Mouse (Mus musculus) heart, postnatal 0 days (tissue): ENCODE results near the gene Smyd3. TPM values are rescaled to one million over a fixed set of nuclear protein-coding genes. Genes with fewer than 3 reads are reported as not detected.

Experiments used
- ATAC-seq: fragments of 200-750 bp; cut with Nextera tagmentation; 2 replicates; pipeline ENCODE4 v1.8.0; 2017; ENCODE audit warnings: low read depth, moderate number of reproducible peaks, moderate library complexity; ENCODE audit not compliant: insufficient read depth
- DNase-seq: peaks from one replicate; pipeline ENCODE4 v3.0.0-alpha.2; 2016; ENCODE audit warnings: low spot score
- H3K27ac ChIP-seq: fragments of 300-500 bp; sonication (generic); 2 replicates; pipeline ENCODE4 v1.5.1; 2014; ENCODE audit warnings: low read depth, mild to moderate bottlenecking
- H3K27me3 ChIP-seq: fragments of 300-500 bp; sonication (generic); 2 replicates; pipeline ENCODE4 v1.6.1; 2014; ENCODE audit warnings: low read length, mixed read lengths; ENCODE audit not compliant: control insufficient read depth, insufficient read depth
- H3K36me3 ChIP-seq: fragments of 300-500 bp; sonication (generic); replicated peaks from 2 replicates; pipeline ENCODE4 v1.6.1; 2014; ENCODE audit warnings: low read length, mixed read lengths; ENCODE audit not compliant: control insufficient read depth, insufficient read depth
- H3K4me1 ChIP-seq: fragments of 300-500 bp; sonication (generic); 2 replicates; pipeline ENCODE4 v1.6.1; 2014; ENCODE audit warnings: antibody characterized with exemption; ENCODE audit not compliant: control insufficient read depth, insufficient read depth
- H3K4me2 ChIP-seq: fragments of 300-500 bp; sonication (generic); 2 replicates; pipeline ENCODE4 v1.6.1; 2014; ENCODE audit warnings: low read depth, mild to moderate bottlenecking, low read length, moderate library complexity
- H3K4me3 ChIP-seq: fragments of 300-500 bp; sonication (generic); 2 replicates; pipeline ENCODE4 v1.5.1; 2014; ENCODE audit warnings: low read depth, low read length
- H3K9ac ChIP-seq: fragments of 300-500 bp; sonication (generic); replicated peaks from 2 replicates; pipeline ENCODE4 v1.6.1; 2014; ENCODE audit warnings: low read depth, low read length, mixed read lengths
- H3K9me3 ChIP-seq: fragments of 300-500 bp; sonication (generic); replicated peaks from 2 replicates; pipeline ENCODE4 v1.6.1; 2016; ENCODE audit warnings: low read length; ENCODE audit not compliant: control insufficient read depth
- CTCF ChIP-seq: IDR thresholded peaks from 2 replicates; pipeline ENCODE4 v1.5.1; 2016; ENCODE audit warnings: antibody characterized with exemption, control low read depth, low read depth
- EP300 ChIP-seq: IDR thresholded peaks from 2 replicates; pipeline ENCODE4 v1.6.1; 2016; ENCODE audit warnings: antibody characterized with exemption, low read depth
- WGBS: fragments of 180-500 bp; shearing (Covaris S2); extraction: QIAGEN DNeasy Blood & Tissue Kit; methylation state at CpG from one replicate; pipeline ENCODE4 v1.1.7; 2014; 5-methylcytosine and 5-hydroxymethylcytosine counted together
- polyA plus RNA-seq: library from polyadenylated mRNA; unstranded; fragments of >200 nt; fragmentation: Nextera tagmentation; extraction: Ambion mirVana; gene quantifications from 2 replicates; pipeline ENCODE4 v1.2.1, GENCODE M21; 2015
- total RNA-seq: library from RNA; depleted of rRNA; stranded (reverse); fragments of >200 nt; gene quantifications from 2 replicates; pipeline ENCODE4 v1.2.3, GENCODE M21; 2014; ENCODE audit warnings: low replicate concordance

Smyd3 gene
- total and polyA plus RNA-seq, 2 experiments from 2014 or later = 7.0 to 11.6 TPM

DNA sequence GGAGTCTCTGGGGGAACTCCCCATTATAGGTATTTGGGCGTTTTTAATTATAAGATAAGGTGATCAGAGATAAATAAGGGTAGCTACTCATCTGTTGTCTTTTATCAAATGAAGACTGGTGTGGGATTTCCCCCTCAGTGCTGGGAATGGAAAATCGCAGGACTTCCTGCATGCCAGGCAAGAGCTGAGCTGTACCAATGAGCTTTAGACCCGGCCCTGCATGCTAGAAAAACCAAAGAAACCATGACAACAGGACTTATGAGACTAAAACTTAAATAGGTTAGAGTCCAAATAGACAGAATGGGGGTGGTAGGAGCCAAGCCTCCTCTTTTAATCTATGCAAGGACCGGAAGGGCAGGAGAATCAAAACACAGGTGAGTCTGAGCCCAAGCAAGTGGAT, 492.7 kb downstream of the Smyd3 start:
- 68% methylated on average over 4 of the region's 4 CpGs for WGBS
- Histone ChIP-seq H3K36me3 (no peaks in the 10 kb centered on the region), H3K4me3 (no peak overlapping the region), H3K27me3 (no peaks in the 10 kb centered on the region), H3K27ac (no peak overlapping the region), H3K9ac (no peak overlapping the region), H3K4me1 (peaks cover 13% of the 10 kb centered on the region; the same call in 1 of the 2 replicates), H3K9me3 (no peaks in the 10 kb centered on the region), H3K4me2 (no peak overlapping the region)
- no peak for ATAC-seq
- DNase-seq = no peak
- TF ChIP-seq CTCF = no peak
- no peak for TF ChIP-seq EP300

GRCm38 (mm10) chr1:179023486-179023885, 494.4 kb downstream of the Smyd3 start:
- DNase-seq (no peak), ATAC-seq (no peak)
- Histone ChIP-seq H3K27me3 (no peaks in the 10 kb centered on the region), H3K9ac (no peak overlapping the region), H3K4me3 (no peak overlapping the region), H3K4me1 (peaks cover 13% of the 10 kb centered on the region; the same call in 1 of the 2 replicates), H3K27ac (no peak overlapping the region), H3K4me2 (no peak overlapping the region), H3K36me3 (no peaks in the 10 kb centered on the region), H3K9me3 (no peaks in the 10 kb centered on the region)
- TF ChIP-seq CTCF = no peak
- TF ChIP-seq EP300 = no peak
- WGBS = 90% methylated on average over 7 of the region's 7 CpGs

DNA sequence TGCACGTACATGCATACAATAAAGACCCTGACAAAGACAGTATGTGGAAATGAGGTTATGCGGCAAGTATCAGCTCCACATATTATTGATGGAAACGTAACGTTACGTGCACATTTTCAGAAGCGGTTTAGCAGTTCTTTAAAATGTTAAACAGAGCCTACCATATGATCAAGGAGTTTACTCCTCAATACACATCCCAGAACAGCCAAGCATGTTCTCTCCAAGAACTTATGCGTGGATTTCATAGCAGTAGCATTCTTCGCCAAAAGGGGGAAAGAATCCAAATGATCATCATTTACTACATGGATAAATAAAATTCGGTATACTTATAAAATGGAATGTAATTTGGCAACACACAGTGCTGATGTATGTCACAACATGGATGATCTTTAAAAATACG, 500.4 kb downstream of the Smyd3 start:
- Histone ChIP-seq H3K36me3 (no peaks in the 10 kb centered on the region), H3K4me1 (peaks cover 7% of the 10 kb centered on the region; the same call in 1 of the 2 replicates), H3K9me3 (no peaks in the 10 kb centered on the region), H3K4me2 (no peak overlapping the region), H3K27me3 (no peaks in the 10 kb centered on the region), H3K4me3 (no peak overlapping the region), H3K9ac (no peak overlapping the region), H3K27ac (no peak overlapping the region)
- ATAC-seq (no peak), DNase-seq (no peak)
- TF ChIP-seq CTCF (no peak), EP300 (no peak)
- whole genome bisulfite sequencing = 95% methylated on average over 10 of the region's 10 CpGs

DNA sequence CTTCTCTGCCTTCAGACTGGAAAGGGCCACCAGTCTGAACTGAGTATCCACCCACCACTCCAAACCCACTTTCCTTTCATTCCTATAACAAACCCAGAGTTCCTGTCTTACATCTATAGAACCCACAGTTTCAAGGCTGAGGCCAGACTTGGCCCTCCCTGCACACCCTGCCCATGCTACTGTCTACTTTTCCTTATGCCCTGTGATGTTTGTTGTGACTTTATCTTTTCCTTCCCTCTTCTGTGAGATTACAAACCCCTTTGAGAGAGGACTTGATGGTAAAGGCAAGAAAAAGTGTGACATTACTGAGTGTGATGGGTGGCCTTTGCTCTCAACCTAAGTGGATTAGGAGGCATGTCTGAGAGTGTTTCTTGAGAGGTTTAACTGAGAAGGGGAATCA, 504.8 kb downstream of the Smyd3 start:
- DNase-seq (no peak), ATAC-seq (no peak)
- H3K9me3 ChIP-seq = no peaks in the 10 kb centered on the region
- no peaks in the 10 kb centered on the region for H3K36me3 ChIP-seq
- H3K9ac ChIP-seq = no peak overlapping the region
- H3K27me3 ChIP-seq = no peaks in the 10 kb centered on the region
- no peak for TF ChIP-seq CTCF
- TF ChIP-seq EP300 = no peak
- no peak overlapping the region for H3K4me3 ChIP-seq
- H3K27ac ChIP-seq = no peak overlapping the region; the same call in 1 of the 2 replicates
- H3K4me2 ChIP-seq = no peak overlapping the region
- peaks cover 12% of the 10 kb centered on the region for H3K4me1 ChIP-seq

- Histone ChIP-seq H3K27ac (peak overlapping the region; percentile 72), H3K4me2 (no peak overlapping the region), H3K4me1 (peaks cover 12% of the 10 kb centered on the region), H3K9me3 (no peaks in the 10 kb centered on the region), H3K36me3 (no peaks in the 10 kb centered on the region), H3K27me3 (no peaks in the 10 kb centered on the region), H3K4me3 (no peak overlapping the region), H3K9ac (no peak overlapping the region)
- peak; percentile 87 for DNase-seq
- TF ChIP-seq CTCF = no peak
- no peak for TF ChIP-seq EP300
- ATAC-seq = peak; percentile 93
- WGBS = 27% methylated on average over 4 of the region's 4 CpGs
Measured at GRCm38 (mm10) chr1:179012273-179012672, 505.6 kb downstream of the Smyd3 start.

DNA sequence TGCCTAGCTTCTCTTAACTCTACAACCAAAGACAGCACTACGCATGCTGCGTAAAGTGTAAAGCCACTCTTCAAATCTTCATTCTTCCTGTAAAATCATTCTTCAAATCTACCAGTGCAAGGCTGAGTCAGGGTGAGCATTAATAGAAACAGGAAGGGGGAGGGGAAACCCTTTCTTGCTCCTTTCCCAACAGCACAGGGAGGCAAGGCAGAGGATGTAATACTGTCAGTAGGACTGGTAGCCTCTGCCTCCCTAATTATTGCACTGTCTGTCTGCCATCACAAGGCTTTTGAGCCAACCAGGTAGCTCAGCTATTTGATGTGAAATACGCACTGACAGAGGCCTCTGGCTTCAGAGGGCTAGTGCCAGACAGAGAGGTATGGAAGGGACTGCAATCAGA, 507.1 kb downstream of the Smyd3 start:
- DNase-seq (no peak), ATAC-seq (no peak)
- Histone ChIP-seq H3K36me3 (no peaks in the 10 kb centered on the region), H3K9me3 (no peaks in the 10 kb centered on the region), H3K4me2 (no peak overlapping the region), H3K9ac (no peak overlapping the region), H3K27ac (no peak overlapping the region), H3K4me3 (no peak overlapping the region), H3K4me1 (peaks cover 12% of the 10 kb centered on the region), H3K27me3 (no peaks in the 10 kb centered on the region)
- 95% methylated on average over 3 of the region's 3 CpGs for WGBS
- TF ChIP-seq EP300 = no peak
- TF ChIP-seq CTCF = no peak
